ENCODE assay signal across 9 mouse cellular contexts in genomic region chr9:123851062-123851712, GRCm38 (mm10). TPM values are rescaled to one million over a fixed set of nuclear protein-coding genes. Genes with fewer than 3 reads are reported as not detected.
DNase-seq lines count a peak whose midpoint lies in the region; ATAC-seq and TF ChIP-seq lines count a peak whose summit lies in the region.
"Had no signal": no experiment of that assay in that cellular context is flagged by ENCODE, and none has a peak within 500 bp of the region (broad histone marks: within the 10 kb centered on the region; RNA-seq: fewer than 3 reads in every experiment).

No protein-coding gene starts in this region.

- no peaks in the 10 kb centered on the region for H3K36me3 ChIP-seq in forebrain, embryonic 14.5 days (ENCODE audit: control insufficient read depth, insufficient read depth, low read length)
- no peaks in the 10 kb centered on the region for H3K36me3 ChIP-seq in hindbrain, embryonic 13.5 days

- no peaks in the 10 kb centered on the region for H3K9me3 ChIP-seq in forebrain, embryonic 14.5 days (replicated peaks; ENCODE audit: control insufficient read depth, low read length)
- H3K9me3 ChIP-seq in hindbrain, embryonic 13.5 days, result no peaks in the 10 kb centered on the region

- H3K4me3 ChIP-seq in forebrain, embryonic 14.5 days (ENCODE audit: low read depth, low read length), result peak overlapping the region; percentile 62
- H3K4me3 ChIP-seq in hindbrain, embryonic 13.5 days, result peak overlapping the region; percentile 67

- 0 out of 2 replicates have a peak, but pooled peaks have one; percentile 7 for TF ChIP-seq POLR2A in brain, embryonic 14.5 days (IDR thresholded peaks at IDR 0.05; ENCODE audit: borderline replicate concordance, extremely low read depth, insufficient read depth, insufficient read length, poor library complexity, severe bottlenecking)

- TF ChIP-seq CTCF in brain, embryonic 14.5 days (IDR thresholded peaks at IDR 0.05; ENCODE audit: borderline replicate concordance, extremely low read depth, insufficient read depth, insufficient read length), result no peak

- peak; percentile 53 for DNase-seq in layer of hippocampus, adult 11-12 months (ENCODE audit: low spot score)
- no peak for DNase-seq in layer of hippocampus, adult 9-10 months (ENCODE audit: low spot score)
- peak; percentile 76 for DNase-seq in brain, embryonic 14.5 days (ENCODE audit: low read depth)
- DNase-seq in forebrain, embryonic 14.5 days (ENCODE audit: low spot score), result peak; percentile 62
- DNase-seq in left cerebral cortex, postnatal 36 days (ENCODE audit: low spot score in 2 of 2), result peak; percentile 12 to 26
- peak; percentile 91 to 92 for DNase-seq in spleen, postnatal 36 days (ENCODE audit: low spot score in 2 of 2)

- peak overlapping the region; percentile 83 for H3K4me2 ChIP-seq in forebrain, embryonic 14.5 days (ENCODE audit: low read length)
- peak overlapping the region; percentile 83 for H3K4me2 ChIP-seq in hindbrain, embryonic 13.5 days

- H3K4me1 ChIP-seq in forebrain, embryonic 14.5 days (ENCODE audit: control insufficient read depth, insufficient read depth, low read length), result peaks cover 11% of the 10 kb centered on the region
- H3K4me1 ChIP-seq in hindbrain, embryonic 13.5 days (replicated peaks), result peaks cover 18% of the 10 kb centered on the region

- ATAC-seq in forebrain, embryonic 14.5 days, result peak; percentile 81
- peak; percentile 85 for ATAC-seq in hindbrain, embryonic 13.5 days (ENCODE audit: low FRiP score)
- peak; percentile 72 for ATAC-seq in megakaryocyte-erythroid progenitor cell, adult 5-6 weeks (replicated peaks; ENCODE audit: low FRiP score, low TSS enrichment, poor library complexity, severe bottlenecking)

- peak overlapping the region; percentile 74 for H3K9ac ChIP-seq in forebrain, embryonic 14.5 days (ENCODE audit: low read length)
- peak overlapping the region; percentile 77 for H3K9ac ChIP-seq in hindbrain, embryonic 13.5 days

- intact Hi-C loops in left cerebral cortex, postnatal 36 days (cut with DNase I), result no loop called here

- H3K27me3 ChIP-seq in forebrain, embryonic 14.5 days (replicated peaks; ENCODE audit: control insufficient read depth, insufficient read depth, low read length), result no peaks in the 10 kb centered on the region
- H3K27me3 ChIP-seq in hindbrain, embryonic 13.5 days, result no peaks in the 10 kb centered on the region; the same call in 1 of the 2 replicates

- WGBS in forebrain, embryonic 14.5 days, result under 1% methylated on average over 27 of the region's 27 CpGs
- WGBS in hindbrain, embryonic 13.5 days, result 1% methylated on average over 27 of the region's 27 CpGs

- peak overlapping the region; percentile 80 for H3K27ac ChIP-seq in forebrain, embryonic 14.5 days (ENCODE audit: low read depth, low read length)
- peak overlapping the region; percentile 86 for H3K27ac ChIP-seq in hindbrain, embryonic 13.5 days

RNA-seq across cellular contexts. Expression of gene Fyco1, which starts 0.5 kb away (rescaled TPM):
- 4.6 and 8.1 TPM in 2 replicates for polyA plus RNA-seq in brain, embryonic 14.5 days (2012; rRNA removed)
- polyA plus RNA-seq in forebrain, embryonic 14.5 days (2014; fragmentation: Nextera tagmentation; extraction: Ambion mirVana), result 5.2 and 6.9 TPM in 2 replicates
- 11.7 and 12.0 TPM in 2 replicates for polyA plus RNA-seq in hindbrain, embryonic 13.5 days (2015; fragmentation: Nextera tagmentation; extraction: Ambion mirVana)
- 10 to 100 TPM; 21.7 to 35.5 TPM for total RNA-seq in left cerebral cortex, postnatal 36 days (2021)
- 12.8 and 25.2 TPM in 2 replicates for total RNA-seq in megakaryocyte-erythroid progenitor cell, adult 5-6 weeks (2014; fragmentation: Nextera tagmentation)
- 11.9 TPM in 2 replicates for total RNA-seq in megakaryocyte-erythroid progenitor cell, adult 5-6 weeks (2017)

RNA-seq across cellular contexts. Expression of gene Xcr1, which starts 10.6 kb away (rescaled TPM):
- polyA plus RNA-seq in brain, embryonic 14.5 days (2012; rRNA removed), result not detected in 2 replicates
- 0.06 and 0.09 TPM in 2 replicates for polyA plus RNA-seq in forebrain, embryonic 14.5 days (2014; fragmentation: Nextera tagmentation; extraction: Ambion mirVana)
- polyA plus RNA-seq in hindbrain, embryonic 13.5 days (2015; fragmentation: Nextera tagmentation; extraction: Ambion mirVana), result 0.08 and 0.17 TPM in 2 replicates
- total RNA-seq in left cerebral cortex, postnatal 36 days (2021), result not detected
- not detected in 2 replicates for total RNA-seq in megakaryocyte-erythroid progenitor cell, adult 5-6 weeks (2014; fragmentation: Nextera tagmentation)
- 0.23 TPM in 1 of 2 replicates, not detected in the other for total RNA-seq in megakaryocyte-erythroid progenitor cell, adult 5-6 weeks (2017)

RNA-seq across cellular contexts. Expression of gene Cxcr6, which starts 44.9 kb away (rescaled TPM):
- polyA plus RNA-seq in brain, embryonic 14.5 days (2012; rRNA removed), result 0.04 TPM in 1 of 2 replicates, not detected in the other
- 0.09 TPM in 1 of 2 replicates, not detected in the other for polyA plus RNA-seq in forebrain, embryonic 14.5 days (2014; fragmentation: Nextera tagmentation; extraction: Ambion mirVana)
- polyA plus RNA-seq in hindbrain, embryonic 13.5 days (2015; fragmentation: Nextera tagmentation; extraction: Ambion mirVana), result 0.12 TPM in 1 of 2 replicates, not detected in the other
- total RNA-seq in left cerebral cortex, postnatal 36 days (2021), result not detected
- total RNA-seq in megakaryocyte-erythroid progenitor cell, adult 5-6 weeks (2014; fragmentation: Nextera tagmentation), result 1.1 and 1.4 TPM in 2 replicates
- total RNA-seq in megakaryocyte-erythroid progenitor cell, adult 5-6 weeks (2017), result 0.70 TPM in 1 of 2 replicates, not detected in the other
- total RNA-seq: adrenal gland, postnatal 4 days had no signal
